Mouse (Mus musculus) heart, adult 11 months (tissue): ENCODE measurements around the gene Rint1.

Experiments used
- DNase-seq: peaks from one replicate; pipeline ENCODE4 v3.0.0; 2022

Gene Rint1

GRCm38 (mm10) chr5:23864054-23864965 is 76.8 kb downstream of the Rint1 start:
- peak; percentile 76 for DNase-seq

GRCm38 (mm10) chr5:23865941-23866340 is 78.4 kb downstream of the Rint1 start:
- peak; percentile 75 for DNase-seq
